Mouse (Mus musculus) cerebellum, postnatal 25 days (tissue): ENCODE data around the gene E330009J07Rik.

Experiments used
- DNase-seq, 2 experiments: peaks; one replicate each; pipeline ENCODE4 v3.0.0; 2021; ENCODE audit warnings: mixed read lengths in 2 of 2

The E330009J07Rik gene

DNA sequence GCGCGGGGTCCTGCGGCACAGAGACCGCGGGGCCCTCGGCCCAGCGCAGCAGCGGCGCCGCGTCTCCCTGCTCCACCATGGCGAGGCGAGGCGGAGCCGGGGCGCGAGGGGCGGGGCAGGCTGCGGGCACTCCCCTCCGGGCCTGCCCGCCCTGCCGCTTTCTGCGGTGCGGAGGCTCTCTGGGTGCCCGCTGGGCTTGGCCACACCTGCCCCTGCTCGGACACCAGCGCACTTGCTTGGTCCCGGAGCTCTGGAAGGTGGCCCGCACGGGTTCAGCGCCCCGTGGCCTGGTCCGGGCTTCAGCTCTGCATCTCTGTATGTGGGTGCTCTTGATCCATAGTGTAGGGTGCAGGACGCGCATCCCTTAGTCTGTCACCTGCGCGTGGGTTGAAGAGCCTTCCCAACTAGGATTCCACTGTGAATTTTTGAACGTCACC, at the start of gene E330009J07Rik:
TSS of gene E330009J07Rik (minus strand) at position 89 of the 437 bp plus-strand sequence.
- peak; percentile 96 to 97 for DNase-seq

DNA sequence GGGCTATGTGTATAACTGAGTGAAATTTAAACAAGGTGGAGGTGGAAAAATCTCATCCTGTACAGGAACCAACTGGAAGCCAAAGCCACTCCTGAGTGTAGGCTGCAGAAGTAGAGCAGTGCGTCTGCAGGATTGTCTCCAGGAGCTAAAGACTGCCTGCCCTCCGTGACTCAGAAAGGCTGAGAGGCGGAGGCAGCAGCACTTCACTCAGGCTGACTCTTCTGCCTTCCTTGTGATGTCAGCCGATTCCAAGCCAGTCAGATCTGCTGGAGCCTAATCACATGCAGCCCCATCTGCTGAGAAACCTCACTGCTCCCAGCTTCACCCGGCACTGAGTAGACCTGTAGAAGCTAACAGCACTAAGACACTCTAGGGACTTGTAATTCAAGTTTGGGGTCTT, 46.4 kb upstream of the E330009J07Rik start:
- DNase-seq: no peak

DNA sequence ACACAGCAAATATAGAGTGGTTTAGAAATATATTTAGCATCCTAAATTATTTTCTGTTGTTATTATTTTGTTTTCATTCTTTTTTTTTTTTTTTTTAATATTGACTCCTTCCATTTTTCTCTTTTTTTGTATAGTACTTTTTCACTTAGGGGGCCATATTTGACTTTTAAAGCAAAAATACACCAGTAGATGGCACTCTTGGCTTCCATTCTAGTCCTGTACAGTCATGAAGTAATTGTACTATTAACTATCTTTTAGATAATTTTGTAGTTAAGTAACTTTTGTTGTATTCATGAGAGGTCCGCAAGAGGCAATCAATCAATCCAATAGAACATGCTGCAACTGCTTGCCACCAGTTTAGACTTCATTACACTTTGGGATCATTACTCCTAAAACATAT, 43.8 kb upstream of the E330009J07Rik start:
- no peak for DNase-seq

- no peak for DNase-seq
Measured at GRCm38 (mm10) chr6:40476132-40476531, 40.2 kb upstream of the E330009J07Rik start.

DNA sequence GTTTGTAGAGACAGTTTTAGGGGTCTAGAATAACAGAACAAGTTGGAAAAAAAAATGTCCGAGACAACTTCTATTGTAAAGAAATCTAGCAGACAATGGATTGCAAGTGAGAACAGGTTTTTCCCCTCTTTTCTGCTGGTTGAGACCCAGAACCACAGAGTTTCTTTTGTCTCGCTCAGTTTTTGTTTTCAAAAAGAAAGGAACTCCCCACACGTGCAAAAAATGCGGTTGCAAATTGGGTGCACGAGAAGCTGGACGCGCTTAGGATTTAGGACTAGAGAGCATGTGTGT, 35.7 kb upstream of the E330009J07Rik start:
- peak in 1 of 2 experiments; percentile 5 for DNase-seq

DNA sequence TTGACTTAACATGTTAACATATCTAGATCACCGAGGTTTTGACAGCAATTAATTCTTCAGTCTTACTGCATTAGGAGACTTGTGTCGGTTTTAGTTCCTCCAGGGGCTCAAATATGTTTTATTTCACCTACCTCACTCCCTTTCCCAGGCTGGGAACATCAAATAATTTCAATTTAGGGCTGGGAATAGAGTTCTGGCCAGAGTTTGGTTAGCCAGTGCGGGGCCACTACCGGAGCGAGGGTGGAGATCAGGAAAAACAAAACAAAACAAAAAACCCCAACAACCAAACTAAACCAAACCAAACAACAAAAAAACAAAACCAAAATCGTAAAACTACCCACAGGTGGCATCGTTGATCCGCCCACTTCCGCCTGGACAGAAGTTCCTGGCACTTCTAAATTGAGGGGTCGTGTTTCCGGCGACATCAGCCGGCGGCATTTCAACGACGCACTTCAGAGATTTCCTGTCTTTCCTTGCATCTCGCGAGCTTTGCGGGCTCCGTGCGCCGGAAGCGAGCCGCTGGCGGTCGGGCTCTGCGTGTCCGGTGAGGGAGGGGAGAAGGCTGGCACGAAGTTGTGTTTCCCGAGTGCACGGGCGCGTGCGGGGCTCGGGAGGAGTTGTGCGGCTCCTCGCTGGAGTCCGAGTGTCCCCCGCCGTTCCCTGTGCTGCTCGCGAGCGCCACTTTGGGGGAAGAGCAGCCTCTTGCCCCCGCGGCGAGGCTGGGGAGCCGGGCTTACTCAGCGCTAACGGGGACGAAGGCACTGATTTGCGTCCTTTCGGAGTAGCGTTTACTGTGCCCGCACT, 35.2 kb upstream of the E330009J07Rik start, which contains the start of gene Ssbp1:
TSS of gene Ssbp1 (plus strand) at position 437 of the 804 bp plus-strand sequence.
- peak; percentile 92 to 94 for DNase-seq

DNA sequence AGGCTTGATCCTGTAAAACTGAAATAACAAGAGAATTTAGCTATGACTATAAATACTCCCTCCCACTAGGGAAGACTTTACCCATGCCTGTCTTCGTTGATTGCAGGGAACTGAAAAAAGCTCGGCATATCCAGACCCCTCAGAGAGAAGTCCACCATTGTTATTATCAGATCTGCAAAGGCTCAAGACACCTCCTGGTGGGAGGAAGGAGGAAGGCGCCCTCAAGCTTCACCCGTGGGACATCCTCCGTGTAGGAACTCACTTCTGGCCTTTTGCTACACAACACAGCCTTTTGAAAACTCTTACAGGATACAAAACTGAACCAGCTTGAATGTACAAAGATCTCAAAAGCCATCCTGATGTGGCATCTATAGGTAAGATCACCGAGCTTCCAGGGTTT, 29.8 kb upstream of the E330009J07Rik start:
- DNase-seq: no peak

DNA sequence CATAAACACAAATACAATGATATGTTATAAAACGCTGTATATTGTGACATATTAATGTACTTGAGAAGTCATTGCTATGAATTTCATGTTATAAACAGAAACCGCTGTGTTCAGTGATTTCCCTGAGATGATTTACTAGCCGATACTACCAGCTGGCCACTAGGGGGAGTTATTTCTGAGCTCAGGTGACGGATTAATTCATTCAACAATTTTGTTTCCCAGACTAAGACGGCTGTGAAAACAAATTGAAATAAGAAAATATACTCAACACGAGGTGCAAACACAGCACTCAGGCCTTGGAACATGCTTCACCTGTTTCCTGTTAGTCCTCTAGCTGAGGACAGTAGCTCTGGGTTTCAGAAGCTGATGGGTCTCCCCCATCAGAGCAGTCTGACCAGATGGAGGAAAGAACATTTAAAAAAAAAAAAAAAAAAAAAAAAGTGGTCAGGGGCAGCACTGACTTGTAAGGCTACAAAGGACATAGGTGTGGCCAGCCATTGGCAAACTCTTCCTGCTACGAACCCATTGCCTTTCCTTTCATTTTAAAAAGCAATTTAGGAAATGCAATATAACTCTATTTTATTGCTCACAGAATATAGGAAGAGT, 18.6 kb upstream of the E330009J07Rik start:
- no peak for DNase-seq

GRCm38 (mm10) chr6:40448626-40449025, 12.7 kb upstream of the E330009J07Rik start:
- DNase-seq: no peak

DNA sequence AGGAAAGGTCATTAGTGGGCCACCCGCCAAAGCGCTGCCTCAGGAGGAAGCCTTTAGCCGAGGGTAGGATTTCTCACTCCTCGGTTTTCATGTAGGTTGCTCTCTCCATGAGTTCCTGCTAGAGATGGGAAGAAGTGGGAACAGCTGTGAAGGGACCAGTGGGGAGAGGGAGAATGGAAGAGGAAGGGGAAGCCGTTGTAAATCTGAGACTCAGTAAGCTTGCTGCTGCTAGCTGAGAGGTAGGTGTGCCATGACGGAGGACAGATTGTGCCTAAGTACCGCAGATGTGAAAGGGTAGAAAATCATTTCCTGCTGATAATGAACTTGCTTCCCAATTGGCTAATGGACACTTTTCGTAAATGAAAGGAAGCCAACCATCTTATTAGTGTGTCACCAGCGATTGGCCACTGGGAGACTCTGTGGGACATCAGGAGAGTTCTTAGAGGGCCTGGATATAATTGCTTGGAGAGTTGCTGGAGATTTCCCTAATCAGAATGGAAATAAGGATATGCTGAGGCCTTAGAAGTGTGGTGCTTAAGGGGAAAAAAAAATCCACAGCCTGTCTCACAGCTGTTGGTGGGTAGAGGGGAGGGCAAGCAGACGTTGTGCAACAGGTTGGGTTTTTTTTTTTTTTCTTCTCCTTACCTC, 7.5 kb upstream of the E330009J07Rik start:
- no peak for DNase-seq

- peak in 1 of 2 experiments; percentile 47 for DNase-seq
Measured at GRCm38 (mm10) chr6:40441755-40442154, 5.8 kb upstream of the E330009J07Rik start.

- no peak for DNase-seq
Measured at GRCm38 (mm10) chr6:40441276-40441675, 5.3 kb upstream of the E330009J07Rik start.

DNA sequence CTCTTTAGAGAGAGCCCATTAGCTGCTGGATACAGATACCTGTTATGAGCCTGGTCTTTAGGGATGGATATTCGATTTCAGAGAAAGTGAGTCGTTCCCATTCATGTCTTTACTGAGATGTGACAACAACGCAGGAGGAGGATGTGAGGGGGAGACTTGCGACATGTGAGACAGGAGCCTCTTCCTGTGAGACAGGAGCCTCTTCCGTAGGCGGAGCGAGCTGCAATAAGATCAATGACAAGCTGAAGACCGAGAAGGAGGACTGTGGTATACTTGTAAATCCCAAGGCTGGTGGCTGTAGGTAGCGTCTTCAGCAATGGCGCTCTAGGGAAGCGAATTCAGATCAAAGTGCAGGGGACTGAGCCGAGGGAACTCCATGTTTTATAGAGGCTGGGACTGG, 3.8 kb upstream of the E330009J07Rik start:
- DNase-seq: no peak

- DNase-seq: no peak
Measured at GRCm38 (mm10) chr6:40438936-40439335, 3.0 kb upstream of the E330009J07Rik start, which contains the start of gene Wee2. Gene Wee2, plus strand, starts transcription at chr6:40439088.

DNA sequence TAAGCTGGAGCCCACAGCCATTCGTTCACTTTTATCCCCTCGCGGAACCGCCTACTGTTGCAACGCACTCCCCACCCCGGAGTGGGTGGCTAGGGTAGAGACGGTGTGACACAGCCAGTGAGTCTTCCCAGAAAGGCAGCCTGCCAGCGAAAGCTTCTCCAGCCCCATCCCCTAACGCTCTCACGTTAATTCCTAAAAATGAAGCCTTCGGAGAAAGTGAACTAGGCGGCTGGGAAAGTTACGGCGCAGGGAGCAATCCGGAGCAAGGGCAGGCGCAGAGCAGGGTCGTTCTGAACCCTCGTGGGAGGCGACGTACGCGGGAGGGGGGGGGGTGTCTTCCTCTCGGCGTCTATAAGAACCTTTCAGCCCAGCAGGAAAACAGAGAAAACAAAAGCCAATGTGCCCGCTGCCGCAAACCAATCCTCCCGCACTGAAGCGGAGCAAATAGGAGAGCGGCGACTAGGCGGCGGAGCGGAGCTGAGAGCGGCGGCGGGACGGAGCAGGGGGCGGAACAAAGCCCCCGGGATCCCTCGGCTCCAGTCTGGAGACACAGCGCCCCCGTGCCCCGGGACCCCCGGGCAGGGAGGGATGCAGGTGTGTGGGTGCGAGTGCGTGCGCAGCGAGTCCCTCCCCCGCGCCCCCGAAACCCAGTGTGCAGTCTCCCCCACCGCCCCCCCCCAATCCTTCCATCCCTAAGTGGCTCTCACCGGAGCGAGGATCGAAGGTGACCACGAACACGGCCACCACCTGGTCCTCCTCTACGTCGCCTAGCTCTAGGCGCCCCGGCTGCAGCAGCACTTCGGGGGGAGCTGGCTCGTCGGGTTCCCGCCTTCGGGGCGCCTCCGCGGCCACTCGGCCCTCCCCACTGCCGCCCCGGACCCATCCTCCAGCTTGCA, 536 bp downstream of the E330009J07Rik start:
- peak; percentile 81 to 85 for DNase-seq

- peak in 1 of 2 experiments; percentile 44 for DNase-seq
Measured at GRCm38 (mm10) chr6:40434697-40435096, 1.2 kb downstream of the E330009J07Rik start.

- peak; percentile 84 to 88 for DNase-seq
Measured at GRCm38 (mm10) chr6:40432346-40433275, 3.3 kb downstream of the E330009J07Rik start.

DNA sequence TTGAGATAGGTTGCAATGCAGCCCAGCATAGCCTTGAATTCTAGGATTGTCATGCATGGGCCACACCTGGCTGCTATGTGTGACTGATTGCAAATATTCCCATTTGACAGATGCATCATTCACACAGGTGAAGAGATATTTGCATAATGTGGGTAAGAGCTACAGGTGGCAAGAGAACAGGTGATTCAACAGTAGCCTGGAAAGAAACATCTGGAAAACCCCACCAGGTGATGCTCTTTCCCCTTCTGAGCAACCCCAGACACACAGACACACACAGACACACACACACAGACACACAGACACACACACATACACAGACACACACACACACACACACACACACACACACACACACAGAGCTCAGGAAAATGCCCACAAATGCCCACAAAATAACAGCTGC, 4.1 kb downstream of the E330009J07Rik start:
- DNase-seq: no peak

GRCm38 (mm10) chr6:40431356-40431755, 4.6 kb downstream of the E330009J07Rik start:
- peak; percentile 89 to 93 for DNase-seq

DNA sequence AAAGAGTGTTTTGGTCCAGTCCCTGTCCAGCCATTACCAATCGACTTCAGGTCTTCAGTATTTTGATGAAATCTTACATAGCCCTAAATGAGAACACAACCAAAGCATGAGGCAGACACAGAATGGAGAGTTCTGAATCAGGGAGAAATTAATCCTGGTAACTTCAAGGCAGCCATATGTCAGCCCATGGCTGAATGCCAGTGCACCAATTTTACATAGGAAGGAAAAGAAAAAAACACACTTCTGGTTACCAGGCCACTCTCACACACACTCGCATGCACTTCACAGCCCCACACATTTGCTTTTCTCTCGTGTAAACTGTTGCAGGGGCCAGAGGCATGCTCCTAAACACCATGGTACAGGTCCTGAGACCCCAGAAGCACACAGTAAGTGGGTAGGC, 5.1 kb downstream of the E330009J07Rik start:
- peak; percentile 73 to 81 for DNase-seq

DNA sequence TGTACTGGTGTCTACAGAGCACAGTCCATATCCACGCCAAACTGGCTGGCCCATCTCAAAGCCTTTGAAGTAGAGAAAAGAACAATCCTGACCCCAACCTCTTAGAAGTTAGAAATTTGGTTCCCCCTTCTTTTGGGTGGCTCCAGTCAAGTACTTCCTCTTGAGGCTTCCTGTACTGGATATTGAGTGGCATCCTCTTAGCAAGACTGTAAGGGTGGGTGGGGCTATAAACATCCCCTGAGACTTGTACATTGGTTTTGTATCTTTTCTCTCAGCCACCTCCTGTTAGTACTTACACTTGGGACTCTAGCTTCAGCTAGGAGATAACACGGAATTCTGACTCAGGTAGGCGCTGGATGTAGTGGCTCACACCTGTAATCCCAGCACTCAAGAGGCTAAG, 5.7 kb downstream of the E330009J07Rik start:
- DNase-seq: no peak
